Comparison of ENCODE assay signal across 9 mouse cellular contexts in genomic region chr10:61341557-61341956, GRCm38 (mm10). TPM values are rescaled to one million over a fixed set of nuclear protein-coding genes. Genes with fewer than 3 reads are reported as not detected.
A peak's percentile ranks its signal among the peaks of the same experiment; 100 is the strongest.
DNase-seq lines count a peak whose midpoint lies in the region; ATAC-seq and TF ChIP-seq lines count a peak whose summit lies in the region.
"Had no signal": no experiment of that assay in that cellular context is flagged by ENCODE, and none has a peak within 500 bp of the region (broad histone marks: within the 10 kb centered on the region; RNA-seq: fewer than 3 reads in every experiment).

No protein-coding gene starts in this region.

- H3K9me3 ChIP-seq in forebrain, embryonic 16.5 days (ENCODE audit: control insufficient read depth, low read length): no peaks in the 10 kb centered on the region
- H3K9me3 ChIP-seq: limb, embryonic 13.5 days had no signal

- no peaks in the 10 kb centered on the region for H3K36me3 ChIP-seq in forebrain, embryonic 16.5 days (ENCODE audit: control insufficient read depth, insufficient read depth)
- H3K36me3 ChIP-seq in myocyte (ENCODE audit: control insufficient read depth, insufficient read depth): peaks cover 4% of the 10 kb centered on the region

- TF ChIP-seq POLR2A in myocyte (IDR thresholded peaks at IDR 0.05; ENCODE audit: insufficient read length, low read depth): no peak

- 66% methylated on average over 6 of the region's 6 CpGs for WGBS in forebrain, embryonic 16.5 days

- H3K27me3 ChIP-seq in forebrain, embryonic 16.5 days (replicated peaks; ENCODE audit: control insufficient read depth, insufficient read depth, low read length): no peaks in the 10 kb centered on the region
- H3K27me3 ChIP-seq in myocyte (ENCODE audit: control insufficient read depth, insufficient read depth, insufficient read length): no peaks in the 10 kb centered on the region
- H3K27me3 ChIP-seq: limb, embryonic 13.5 days had no signal

- H3K4me1 ChIP-seq in forebrain, embryonic 16.5 days (replicated peaks; ENCODE audit: control insufficient read depth, insufficient read depth, low read length): peaks cover 6% of the 10 kb centered on the region; the same call in 1 of the 2 replicates

- no peak overlapping the region for H3K9ac ChIP-seq in forebrain, embryonic 16.5 days (replicated peaks; ENCODE audit: low read depth, low read length)

- no peaks in the 10 kb centered on the region for H3K79me2 ChIP-seq in myocyte (ENCODE audit: control insufficient read depth, insufficient read depth)

- no peak for ATAC-seq in cerebellum, adult (ENCODE audit: insufficient number of reproducible peaks, low FRiP score, low TSS enrichment)
- peak; percentile 54 for ATAC-seq in forebrain, embryonic 16.5 days

- DNase-seq in cerebellum, adult 11 months: peak; percentile 56
- DNase-seq in c-Kit-positive CD71-positive TER-119-negative erythroid progenitor cells, embryonic 14.5 days (ENCODE audit: low read depth): peak; percentile 24
- DNase-seq in induced T-regulatory cell, adult 2 months (ENCODE audit: low read depth): peak; percentile 52
- DNase-seq in left cerebral cortex, postnatal 4 days: peak; percentile 85
- DNase-seq in spleen, postnatal 36 days (ENCODE audit: low spot score in 2 of 2): peak; percentile 18 to 36

- no peak overlapping the region for H3K4me3 ChIP-seq in forebrain, embryonic 16.5 days (replicated peaks; ENCODE audit: low read length)
- no peak overlapping the region for H3K4me3 ChIP-seq in myocyte
- H3K4me3 ChIP-seq: limb, embryonic 13.5 days had no signal

- H3K4me2 ChIP-seq in forebrain, embryonic 16.5 days (ENCODE audit: low read length): no peak overlapping the region
- H3K4me2 ChIP-seq in myocyte (ENCODE audit: low read depth): no peak overlapping the region
- H3K4me2 ChIP-seq: limb, embryonic 13.5 days had no signal

- no peak overlapping the region for H3ac ChIP-seq in myocyte (ENCODE audit: control insufficient read depth, insufficient read length)

- intact Hi-C loops in left cerebral cortex, postnatal 4 days (cut with DNase I): loop anchor here (5.0 to 10.0 kb wide), 2 partner anchors 56 to 313 kb away; no protein-coding TSS in a partner anchor

- no peak overlapping the region for H3K27ac ChIP-seq in forebrain, embryonic 16.5 days (ENCODE audit: low read length)
- H3K27ac ChIP-seq: limb, embryonic 13.5 days had no signal

TF ChIP-seq in myocyte, 11 proteins besides CTCF, POLR2A, EP300 and RAD21:
- no peak for TF ChIP-seq CEBPB (IDR thresholded peaks at IDR 0.05; ENCODE audit: insufficient read depth, poor library complexity, severe bottlenecking)
- peak; percentile 59 for TF ChIP-seq SRF (IDR thresholded peaks at IDR 0.05; ENCODE audit: control insufficient read depth, insufficient read length, low read depth)
- TF ChIP-seq TCF3 (IDR thresholded peaks at IDR 0.05; ENCODE audit: insufficient read length, low read depth): peak; percentile 14
- TF ChIP-seq MYOG (IDR thresholded peaks at IDR 0.05; ENCODE audit: control insufficient read depth in 1 of 3, insufficient read depth in 1 of 3, insufficient read length in 2 of 3, low read depth in 2 of 3): peak in 2 of 3 experiments; percentile 50 to 87
- peak in 2 of 3 experiments; percentile 68 to 70 for TF ChIP-seq MYOD1 (IDR thresholded peaks at IDR 0.05; ENCODE audit: control insufficient read depth in 1 of 3, insufficient read length in 2 of 3, low read depth in 2 of 3)
- no peak for TF ChIP-seq TCF12 (IDR thresholded peaks at IDR 0.05; ENCODE audit: insufficient read depth, poor library complexity, severe bottlenecking)
TF ChIP-seq in myocyte: peak in this region for 4.

RNA-seq across cellular contexts. Expression of gene Pald1, which starts 41.8 kb away (rescaled TPM):
- 17.1 and 18.0 TPM in 2 replicates for polyA plus RNA-seq in forebrain, embryonic 16.5 days (2015; fragmentation: Nextera tagmentation; extraction: Ambion mirVana)
- 10 to 100 TPM; 22.8 to 25.8 TPM for total RNA-seq in left cerebral cortex, postnatal 4 days (2021)
- polyA plus RNA-seq in myocyte (2012; fragmentation: generic; extraction: Trizol): 14.0 TPM

RNA-seq across cellular contexts. Expression of gene Prf1, which starts 43.9 kb away (rescaled TPM):
- polyA plus RNA-seq in forebrain, embryonic 16.5 days (2015; fragmentation: Nextera tagmentation; extraction: Ambion mirVana): not detected in 2 replicates
- not detected for total RNA-seq in left cerebral cortex, postnatal 4 days (2021)
- 0.01 TPM for polyA plus RNA-seq in myocyte (2012; fragmentation: generic; extraction: Trizol)

Comparison
In these comparisons a context has a peak if more than half of its experiments do, and no peak if none do; other contexts are left out.
1. DNase-seq: peak in every context shown above with its lines; median percentile 85 in left cerebral cortex, postnatal 4 days; 56 in cerebellum, adult 11 months; 52 in induced T-regulatory cell, adult 2 months; 27 in spleen, postnatal 36 days; 24 in c-Kit-positive CD71-positive TER-119-negative erythroid progenitor cells, embryonic 14.5 days.